Mouse (Mus musculus) ES-Bruce4 (cell line): ENCODE measurements around the gene Dazap2. TPM values are rescaled to one million over a fixed set of nuclear protein-coding genes. Genes with fewer than 3 reads are reported as not detected.
"Not testable (repeated sequence)": the region's sequence is repeated elsewhere in the genome, so short reads cannot be mapped to it uniquely, and the experiment has no call there.

Experiments used
- H3K27ac ChIP-seq: 2 replicates; pipeline ENCODE4 v1.5.1; 2012; ENCODE audit warnings: low read length, inconsistent platforms; ENCODE audit not compliant: insufficient read depth
- H3K27me3 ChIP-seq: 2 replicates; pipeline ENCODE4 v1.6.1; 2012; ENCODE audit warnings: mild to moderate bottlenecking, low read length, inconsistent platforms; ENCODE audit not compliant: control insufficient read depth, poor library complexity, insufficient read depth, severe bottlenecking
- H3K36me3 ChIP-seq: 2 replicates; pipeline ENCODE4 v1.6.1; 2012; ENCODE audit warnings: inconsistent platforms, mild to moderate bottlenecking, low read length, moderate library complexity; ENCODE audit not compliant: control insufficient read depth, poor library complexity, insufficient read depth, severe bottlenecking
- H3K4me1 ChIP-seq: one replicate; pipeline ENCODE4 v1.8.1; 2011; ENCODE audit warnings: low read length; ENCODE audit not compliant: control insufficient read depth, insufficient read depth
- H3K4me3 ChIP-seq: 2 replicates; pipeline ENCODE4 v1.5.1; 2011; ENCODE audit warnings: low read depth, mild to moderate bottlenecking, low read length
- H3K9ac ChIP-seq: 2 replicates; pipeline ENCODE4 v1.6.1; 2012; ENCODE audit warnings: low read depth, mild to moderate bottlenecking, inconsistent platforms; ENCODE audit not compliant: poor library complexity, severe bottlenecking
- H3K9me3 ChIP-seq: replicated peaks from 2 replicates; pipeline ENCODE4 v1.6.1; 2012; ENCODE audit warnings: mild to moderate bottlenecking, low read length, inconsistent platforms; ENCODE audit not compliant: control insufficient read depth, poor library complexity, insufficient read depth, severe bottlenecking
- CTCF ChIP-seq: IDR thresholded peaks from one replicate; pipeline ENCODE4 v1.8.1; 2011; ENCODE audit warnings: low read depth, low read length
- EP300 ChIP-seq: IDR thresholded peaks from 2 replicates; pipeline ENCODE4 v1.6.1; 2011; ENCODE audit warnings: low read depth, low read length; ENCODE audit not compliant: insufficient read depth
- POLR2A ChIP-seq: IDR thresholded peaks from one replicate; pipeline ENCODE4 v1.8.1; 2011; ENCODE audit warnings: low read length; ENCODE audit not compliant: insufficient read depth
- polyA plus RNA-seq: library from polyadenylated mRNA; stranded (reverse); fragments of >200 nt; gene quantifications from 2 replicates; pipeline ENCODE4 v1.2.4, GENCODE M21; 2011; ENCODE audit warnings: low read depth; ENCODE audit not compliant: missing spikeins, insufficient read depth, insufficient read length

The Dazap2 gene
- polyA plus RNA-seq, 1 experiment = 70.7 TPM

DNA sequence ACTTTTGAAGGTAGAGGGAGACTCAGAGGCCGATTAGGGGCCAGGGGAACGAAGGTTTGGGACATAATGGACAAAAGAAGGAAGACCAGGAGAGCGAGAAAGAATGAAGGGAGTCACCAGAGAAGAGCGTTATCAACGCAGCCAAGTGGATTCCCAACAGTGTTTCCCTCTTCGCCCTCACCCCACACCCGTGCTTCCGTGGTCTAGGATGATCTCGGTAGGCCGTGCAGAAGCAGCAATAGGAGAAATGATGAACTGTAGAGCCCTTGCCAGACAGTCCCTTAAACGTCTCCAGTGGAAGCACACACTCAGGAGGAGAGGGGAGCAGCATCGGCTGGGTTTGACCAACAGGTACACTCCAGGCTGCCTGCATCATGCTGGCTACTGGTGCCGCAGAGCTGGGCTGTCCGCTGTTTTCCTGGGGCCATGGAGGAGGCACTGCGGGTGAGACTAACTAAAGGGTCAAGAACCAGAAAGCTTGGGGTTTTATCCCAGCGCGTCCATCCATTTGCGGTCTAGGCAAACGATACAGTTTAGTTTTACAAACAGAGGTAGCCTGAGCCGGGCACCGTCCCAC, 14.4 kb upstream of the Dazap2 start:
- Histone ChIP-seq H3K9me3 (no peaks in the 10 kb centered on the region), H3K4me3 (no peak overlapping the region), H3K27me3 (peaks cover 15% of the 10 kb centered on the region), H3K36me3 (no peaks in the 10 kb centered on the region), H3K27ac (no peak overlapping the region), H3K9ac (no peak overlapping the region), H3K4me1 (no peaks in the 10 kb centered on the region)
- TF ChIP-seq CTCF (no peak), EP300 (no peak), POLR2A (no peak)

- H3K27me3 ChIP-seq = peaks cover 15% of the 10 kb centered on the region
- H3K9me3 ChIP-seq = no peaks in the 10 kb centered on the region
- H3K4me3 ChIP-seq = no peak overlapping the region
- no peaks in the 10 kb centered on the region for H3K36me3 ChIP-seq
- no peak overlapping the region for H3K27ac ChIP-seq
- no peaks in the 10 kb centered on the region for H3K4me1 ChIP-seq
- no peak overlapping the region for H3K9ac ChIP-seq
- TF ChIP-seq POLR2A (no peak), EP300 (no peak), CTCF (no peak)
Measured at GRCm38 (mm10) chr15:100601669-100602068, 13.5 kb upstream of the Dazap2 start.

GRCm38 (mm10) chr15:100606677-100607076, 8.5 kb upstream of the Dazap2 start:
- not testable (repeated sequence) for H3K27ac ChIP-seq, H3K27me3 ChIP-seq, H3K36me3 ChIP-seq, H3K9ac ChIP-seq, H3K4me1 ChIP-seq, H3K4me3 ChIP-seq, H3K9me3 ChIP-seq

DNA sequence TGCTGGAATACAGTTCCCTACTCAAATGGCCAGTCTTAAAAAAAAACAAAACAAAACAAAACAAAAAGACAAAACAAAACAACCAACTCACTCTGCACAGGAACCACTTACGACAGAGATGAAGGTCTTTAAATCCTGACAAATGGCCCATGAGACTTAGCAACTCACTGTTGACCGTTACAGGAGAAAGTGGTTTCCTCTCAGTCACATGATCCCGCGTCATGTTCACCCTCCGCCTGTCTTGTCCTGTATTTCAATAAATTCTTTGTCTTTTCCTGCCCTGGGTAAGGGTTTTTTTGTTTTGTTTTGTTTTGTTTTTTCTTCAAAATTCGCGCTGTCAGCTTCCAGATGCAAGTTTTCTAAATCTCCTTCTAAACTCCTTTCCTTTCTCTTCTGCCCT, 3.2 kb upstream of the Dazap2 start:
- no peak overlapping the region for H3K27ac ChIP-seq
- no peak overlapping the region for H3K9ac ChIP-seq
- TF ChIP-seq EP300 (no peak), CTCF (no peak), POLR2A (no peak)
- 0 out of 2 replicates have a peak, but pooled peaks cover under 1% of the 10 kb centered on the region for H3K36me3 ChIP-seq
- no peaks in the 10 kb centered on the region for H3K27me3 ChIP-seq
- no peaks in the 10 kb centered on the region for H3K9me3 ChIP-seq
- peaks cover 1% of the 10 kb centered on the region for H3K4me1 ChIP-seq
- H3K4me3 ChIP-seq = no peak overlapping the region

DNA sequence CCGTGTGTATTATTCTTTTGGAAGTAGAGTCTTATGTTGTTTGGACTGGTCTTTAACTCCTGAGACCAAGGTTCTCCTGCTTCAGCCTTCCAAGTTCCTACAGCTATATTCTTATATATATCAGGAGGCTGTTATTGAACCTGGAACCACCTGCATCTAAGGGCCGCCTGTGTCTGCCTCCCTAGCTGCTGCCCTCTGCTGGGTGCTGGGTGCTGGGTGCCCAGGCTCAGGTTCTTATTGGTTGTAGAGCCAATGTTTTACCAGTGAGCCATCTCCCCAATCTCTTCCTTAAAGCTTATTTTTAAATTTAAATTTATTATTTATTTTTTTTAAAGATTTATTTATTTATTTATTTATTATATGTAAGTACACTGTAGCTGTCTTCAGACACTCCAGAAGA, 2.7 kb upstream of the Dazap2 start:
- TF ChIP-seq POLR2A = no peak
- TF ChIP-seq EP300 = no peak
- peak; percentile 58 for TF ChIP-seq CTCF
- no peak overlapping the region for H3K27ac ChIP-seq
- peaks cover 2% of the 10 kb centered on the region; the same call in 1 of the 2 replicates for H3K36me3 ChIP-seq
- no peaks in the 10 kb centered on the region for H3K27me3 ChIP-seq
- H3K4me3 ChIP-seq = no peak overlapping the region
- peaks cover 1% of the 10 kb centered on the region for H3K4me1 ChIP-seq
- H3K9ac ChIP-seq = no peak overlapping the region
- H3K9me3 ChIP-seq = no peaks in the 10 kb centered on the region

- Histone ChIP-seq H3K9ac (peak overlapping the region; percentile 24; the same call in 1 of the 2 replicates), H3K4me1 (peaks cover 1% of the 10 kb centered on the region), H3K4me3 (peak overlapping the region; percentile 49), H3K9me3 (no peaks in the 10 kb centered on the region), H3K36me3 (peaks cover 9% of the 10 kb centered on the region), H3K27me3 (no peaks in the 10 kb centered on the region), H3K27ac (0 out of 2 replicates have a peak overlapping the region, but pooled peaks have one; percentile 1)
- TF ChIP-seq CTCF (peak; percentile 84), POLR2A (no peak), EP300 (0 out of 2 replicates have a peak, but pooled peaks have one; percentile 8)
Measured at GRCm38 (mm10) chr15:100613584-100613983, 1.6 kb upstream of the Dazap2 start.
